Mouse (Mus musculus): Measurements from ENCODE around the gene Tmem79. TPM values are rescaled to one million over a fixed set of nuclear protein-coding genes. Genes with fewer than 3 reads are reported as not detected.
"Not testable (repeated sequence)": the region's sequence is repeated elsewhere in the genome, so short reads cannot be mapped to it uniquely, and the experiment has no call there.

Gene Tmem79
- total RNA-seq, 1 experiment from 2014 or later, result 6.7 TPM

- ATAC-seq (replicated peaks; ENCODE audit: low read depth, poor library complexity, severe bottlenecking), result no peak
Observed at GRCm38 (mm10) chr3:88354396-88355165, 18.6 kb upstream of the Tmem79 start.

- no peak for ATAC-seq (replicated peaks; ENCODE audit: low read depth, poor library complexity, severe bottlenecking)
Observed at GRCm38 (mm10) chr3:88352907-88353306, 17.0 kb upstream of the Tmem79 start.

GRCm38 (mm10) chr3:88350732-88351131, 14.8 kb upstream of the Tmem79 start:
- no peak for ATAC-seq (replicated peaks; ENCODE audit: low read depth, poor library complexity, severe bottlenecking)

GRCm38 (mm10) chr3:88339006-88339405, 3.1 kb upstream of the Tmem79 start:
- ATAC-seq (replicated peaks; ENCODE audit: low read depth, poor library complexity, severe bottlenecking), result no peak

GRCm38 (mm10) chr3:88338316-88338715, 2.4 kb upstream of the Tmem79 start:
- peak; percentile 51 for ATAC-seq (replicated peaks; ENCODE audit: low read depth, poor library complexity, severe bottlenecking)

GRCm38 (mm10) chr3:88337367-88338020, 1.5 kb upstream of the Tmem79 start:
- no peak for ATAC-seq (replicated peaks; ENCODE audit: low read depth, poor library complexity, severe bottlenecking)

GRCm38 (mm10) chr3:88335436-88336053, 403 bp downstream of the Tmem79 start:
- ATAC-seq (replicated peaks; ENCODE audit: low read depth, poor library complexity, severe bottlenecking), result peak; percentile 57

GRCm38 (mm10) chr3:88334902-88335435, 979 bp downstream of the Tmem79 start:
- no peak for ATAC-seq (replicated peaks; ENCODE audit: low read depth, poor library complexity, severe bottlenecking)

- no peak for ATAC-seq (replicated peaks; ENCODE audit: low read depth, poor library complexity, severe bottlenecking)
Observed at GRCm38 (mm10) chr3:88334029-88334658, 1.8 kb downstream of the Tmem79 start.

- ATAC-seq (replicated peaks; ENCODE audit: low read depth, poor library complexity, severe bottlenecking), result 0 out of 2 replicates have a peak, but pooled peaks have one; percentile 36
Observed at GRCm38 (mm10) chr3:88331282-88331681, 4.7 kb downstream of the Tmem79 start.

- ATAC-seq (replicated peaks; ENCODE audit: low read depth, poor library complexity, severe bottlenecking), result no peak
Observed at GRCm38 (mm10) chr3:88328956-88329355, 7.0 kb downstream of the Tmem79 start.

GRCm38 (mm10) chr3:88324951-88325405, 11.0 kb downstream of the Tmem79 start, which contains the start of gene Glmp:
TSS of gene Glmp (plus strand) at chr3:88325023.
- peak; percentile 86 for ATAC-seq (replicated peaks; ENCODE audit: low read depth, poor library complexity, severe bottlenecking)

- ATAC-seq (replicated peaks; ENCODE audit: low read depth, poor library complexity, severe bottlenecking), result no peak
Observed at GRCm38 (mm10) chr3:88299172-88299571, 36.8 kb downstream of the Tmem79 start.

- ATAC-seq (replicated peaks; ENCODE audit: low read depth, poor library complexity, severe bottlenecking), result peak; percentile 12
Observed at GRCm38 (mm10) chr3:88297321-88297851, 38.6 kb downstream of the Tmem79 start.

- ATAC-seq (replicated peaks; ENCODE audit: low read depth, poor library complexity, severe bottlenecking), result peak; percentile 89
Observed at GRCm38 (mm10) chr3:88296561-88297318, 39.2 kb downstream of the Tmem79 start, which contains the start of the genes Tsacc and Cct3. TSS of gene Tsacc (minus strand) at chr3:88296999. TSS of gene Cct3 (plus strand) at chr3:88297116.

GRCm38 (mm10) chr3:88296110-88296560, 39.8 kb downstream of the Tmem79 start:
- ATAC-seq (replicated peaks; ENCODE audit: low read depth, poor library complexity, severe bottlenecking), result peak; percentile 20; the same call in 1 of the 2 replicates

- not testable (repeated sequence) for ATAC-seq (replicated peaks; ENCODE audit: low read depth, poor library complexity, severe bottlenecking)
Observed at GRCm38 (mm10) chr3:88295272-88295671, 40.7 kb downstream of the Tmem79 start.

GRCm38 (mm10) chr3:88291970-88292369, 44.0 kb downstream of the Tmem79 start:
- ATAC-seq (replicated peaks; ENCODE audit: low read depth, poor library complexity, severe bottlenecking), result no peak
